Mouse (Mus musculus) liver, embryonic 14.5 days (tissue): Measurements from ENCODE around the gene Map4k5. TPM values are rescaled to one million over a fixed set of nuclear protein-coding genes. Genes with fewer than 3 reads are reported as not detected.
A peak's percentile ranks its signal among the peaks of the same experiment; 100 is the strongest.

ENCODE experiments used
- ATAC-seq: fragments of 200-750 bp; cut with Nextera tagmentation; 2 replicates; pipeline ENCODE4 v1.8.0; 2017; ENCODE audit warnings: moderate number of reproducible peaks, mild to moderate bottlenecking, moderate library complexity; ENCODE audit not compliant: insufficient read depth
- DNase-seq, 3 experiments: peaks; one replicate each; pipeline ENCODE4 v3.0.0-alpha.2; 2012 to 2013; ENCODE audit warnings: low read depth in 3 of 3, low spot score in 3 of 3
- H3K27ac ChIP-seq: fragments of 300-500 bp; sonication (generic); 2 replicates; pipeline ENCODE4 v1.5.1; 2014; ENCODE audit warnings: moderate library complexity, mild to moderate bottlenecking, control low read depth, inconsistent platforms
- H3K27me3 ChIP-seq: fragments of 300-500 bp; sonication (generic); 2 replicates; pipeline ENCODE4 v1.6.1; 2014; ENCODE audit warnings: mild to moderate bottlenecking, low read length, moderate library complexity; ENCODE audit not compliant: control insufficient read depth, insufficient read depth
- H3K36me3 ChIP-seq: fragments of 300-500 bp; sonication (generic); replicated peaks from 2 replicates; pipeline ENCODE4 v1.6.1; 2014; ENCODE audit warnings: low read depth; ENCODE audit not compliant: control insufficient read depth, insufficient read depth
- H3K4me1 ChIP-seq, 2 experiments: fragments of 200-500 bp in 1 of 2; fragments of 300-500 bp in 1 of 2; sonication (generic) in 1 of 2; replicated peaks; 2 replicates each; pipeline ENCODE4 v1.6.1; 2012 to 2014; ENCODE audit warnings: antibody characterized with exemption in 1 of 2, inconsistent platforms in 1 of 2, low read length in 1 of 2; ENCODE audit not compliant: control insufficient read depth in 2 of 2, insufficient read depth in 2 of 2
- H3K4me2 ChIP-seq: fragments of 300-500 bp; sonication (generic); 2 replicates; pipeline ENCODE4 v1.6.1; 2014; ENCODE audit warnings: low read depth, mild to moderate bottlenecking, control low read depth, moderate library complexity
- H3K4me3 ChIP-seq, 2 experiments: fragments of 200-500 bp in 1 of 2; fragments of 300-500 bp in 1 of 2; sonication (generic) in 1 of 2; 2 replicates each; pipeline ENCODE4 v1.5.1; 2012 to 2014; ENCODE audit warnings: low read depth in 2 of 2, low read length in 2 of 2, mild to moderate bottlenecking in 2 of 2, control low read depth in 1 of 2, inconsistent platforms in 1 of 2, moderate library complexity in 1 of 2; ENCODE audit not compliant: insufficient read depth in 1 of 2
- H3K9ac ChIP-seq: fragments of 300-500 bp; sonication (generic); replicated peaks from 2 replicates; pipeline ENCODE4 v1.6.1; 2014; ENCODE audit warnings: mild to moderate bottlenecking, control low read depth, moderate library complexity
- H3K9me3 ChIP-seq: fragments of 300-500 bp; sonication (generic); 2 replicates; pipeline ENCODE4 v1.6.1; 2016; ENCODE audit warnings: low read length, mixed read lengths; ENCODE audit not compliant: control insufficient read depth
- CTCF ChIP-seq: IDR thresholded peaks from 2 replicates; pipeline ENCODE4 v1.5.1; 2016; ENCODE audit warnings: antibody characterized with exemption, low read depth, control low read depth
- EP300 ChIP-seq: IDR thresholded peaks from 2 replicates; pipeline ENCODE4 v1.6.1; 2016; ENCODE audit warnings: antibody characterized with exemption, low read depth
- WGBS: fragments of 180-500 bp; shearing (Covaris S2); extraction: QIAGEN DNeasy Blood & Tissue Kit; methylation state at CpG from one replicate; pipeline ENCODE4 v1.1.7; 2014; ENCODE audit not compliant: insufficient replicate concordance; 5-methylcytosine and 5-hydroxymethylcytosine counted together
- polyA plus RNA-seq, 2 experiments: library from polyadenylated mRNA; depleted of rRNA in 1 of 2; stranded (reverse) in 1 of 2; unstranded in 1 of 2; fragments of >200 nt; fragmentation: Nextera tagmentation in 1 of 2; extraction: Ambion mirVana in 1 of 2; gene quantifications; 2 replicates each; pipeline versions ENCODE4 v1.2.1 to v1.2.3; 2012 to 2014

Gene Map4k5
- polyA plus RNA-seq, 2 experiments, result 13.6 to 26.9 TPM

DNA sequence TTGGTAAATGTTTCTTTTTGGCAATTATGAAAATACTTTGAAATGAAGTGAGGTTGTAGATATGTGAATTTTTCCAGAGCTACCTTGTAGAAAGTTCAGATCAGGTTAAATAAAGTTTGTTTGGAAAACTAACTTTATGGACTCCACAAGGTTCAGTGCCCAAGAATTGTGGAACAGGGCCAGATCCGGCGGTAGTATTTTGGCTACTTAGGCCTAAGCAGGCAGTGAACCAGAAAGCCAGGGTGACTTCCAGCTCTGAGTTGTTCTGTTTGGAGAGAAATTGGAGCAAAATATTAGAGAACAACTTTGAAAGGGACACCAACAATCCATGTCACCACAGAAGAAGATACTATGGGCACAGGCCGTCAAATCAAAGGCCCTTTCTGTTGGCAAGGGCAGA lies 96.7 kb downstream of the Map4k5 start:
- no peak overlapping the region for H3K4me3 ChIP-seq
- DNase-seq (no peak), ATAC-seq (no peak)
- H3K27ac ChIP-seq, result no peak overlapping the region
- no peak overlapping the region for H3K9ac ChIP-seq
- 92% methylated on average over 3 of the region's 3 CpGs for WGBS
- no peaks in the 10 kb centered on the region for H3K36me3 ChIP-seq
- peaks cover 13% of the 10 kb centered on the region for H3K27me3 ChIP-seq
- TF ChIP-seq CTCF (no peak), EP300 (no peak)
- H3K4me2 ChIP-seq, result no peak overlapping the region
- H3K4me1 ChIP-seq, result peaks cover 2 to 4% of the 10 kb centered on the region in 2 experiments
- no peaks in the 10 kb centered on the region for H3K9me3 ChIP-seq

DNA sequence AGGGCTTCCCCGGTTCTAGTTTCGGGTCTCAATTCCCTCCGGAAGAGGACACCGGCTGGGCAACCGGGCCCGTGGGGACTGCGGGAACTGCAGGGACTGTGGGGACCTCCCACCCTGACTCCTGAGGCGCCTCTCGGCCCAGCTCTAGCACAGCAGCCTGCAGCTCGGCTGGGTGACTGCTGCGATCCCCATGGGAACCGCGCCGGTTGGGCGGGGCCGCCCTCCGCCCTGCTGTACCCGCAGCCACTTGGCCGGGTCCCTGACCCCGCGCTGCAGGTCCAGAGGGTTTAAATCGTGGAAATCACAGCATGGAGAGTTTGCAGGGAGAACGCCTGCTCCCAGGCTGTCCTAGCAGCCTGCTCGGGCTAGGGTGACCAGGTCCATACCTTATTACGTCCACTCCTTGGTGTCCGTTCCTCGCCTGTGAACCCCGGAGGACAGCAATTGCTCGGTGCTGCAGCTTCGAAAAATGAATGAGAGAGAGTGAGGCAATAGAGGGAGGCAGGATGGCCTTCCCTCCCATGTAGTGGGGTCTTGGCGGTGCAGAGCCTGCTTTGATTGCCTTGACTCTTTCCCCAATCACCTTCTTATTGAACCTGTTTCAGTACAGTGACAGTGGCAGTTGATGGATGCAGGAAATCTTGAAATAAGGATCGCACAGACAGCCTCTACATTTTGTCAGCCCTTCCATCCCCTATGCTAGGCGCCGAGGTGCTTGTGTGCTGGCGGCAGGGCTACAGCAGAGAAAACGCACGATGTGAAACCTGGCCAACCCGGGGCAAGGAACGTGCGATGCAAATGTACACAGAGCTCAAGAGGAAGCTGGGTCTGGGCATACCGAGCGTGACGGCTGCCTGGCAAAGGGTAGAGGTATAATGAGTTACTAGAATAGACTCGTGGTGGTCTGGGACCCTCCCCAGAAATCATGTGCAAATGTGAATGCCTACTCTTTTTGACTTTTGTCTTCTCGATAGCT lies 102.2 kb downstream of the Map4k5 start, which contains the start of gene Cdkl1:
Gene Cdkl1, minus strand, starts transcription at position 738 of the 976 bp plus-strand sequence.
- Histone ChIP-seq H3K9ac (peak within 1 kb of the TSS; percentile 71), H3K27ac (peak within 1 kb of the TSS; percentile 43), H3K36me3 (no peaks in the 10 kb centered on the region), H3K4me3 (peak within 1 kb of the TSS; percentile 55 to 65), H3K27me3 (peaks cover 29% of the 10 kb centered on the region), H3K9me3 (no peaks in the 10 kb centered on the region), H3K4me1 (peaks cover 22 to 34% of the 10 kb centered on the region in 2 experiments), H3K4me2 (peak within 1 kb of the TSS; percentile 96)
- WGBS, result 1% methylated on average over 45 of the region's 45 CpGs
- ATAC-seq, result peak; percentile 98
- TF ChIP-seq CTCF (0 out of 2 replicates have a peak, but pooled peaks have one; percentile 2), EP300 (no peak)
- DNase-seq, result peak in 2 of 3 experiments; percentile 36 to 40

DNA sequence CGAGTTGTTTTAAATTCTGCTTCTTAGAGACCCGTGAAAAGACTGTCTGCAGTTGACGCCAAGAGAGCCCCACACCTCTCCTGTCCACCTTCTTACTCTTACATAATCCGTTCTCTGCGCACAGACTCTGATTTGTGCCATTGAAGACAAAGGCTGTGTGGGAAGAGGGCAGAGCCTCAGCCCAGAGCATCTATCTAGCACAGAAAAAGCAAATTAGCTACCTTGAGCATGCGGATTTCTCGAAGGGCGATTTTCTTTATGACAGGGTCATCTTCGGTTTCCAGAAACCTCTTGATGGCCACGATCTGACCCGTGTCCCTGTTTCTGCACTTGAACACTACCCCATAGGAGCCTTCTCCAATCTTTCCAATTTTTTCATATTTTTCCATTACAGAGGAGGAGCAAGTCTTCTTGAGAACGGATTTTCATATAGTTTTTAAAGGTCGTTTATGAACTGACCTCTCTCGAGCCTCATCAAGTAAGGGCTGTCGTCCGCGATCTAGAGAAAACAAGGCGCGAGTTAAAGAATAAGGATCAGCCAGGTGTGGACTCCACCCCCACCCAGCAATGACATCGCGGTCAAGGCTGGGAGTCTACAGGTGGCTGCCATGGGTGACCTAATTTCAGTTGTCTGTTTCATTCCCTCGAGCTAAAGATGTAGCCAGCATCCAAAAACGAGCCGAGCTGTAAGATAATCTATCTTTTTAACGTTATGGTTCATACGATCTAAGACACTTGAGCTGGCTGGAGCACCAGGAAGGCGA lies 103.1 kb downstream of the Map4k5 start:
- Histone ChIP-seq H3K9ac (peak overlapping the region; percentile 71), H3K4me3 (peak overlapping the region; percentile 55 to 65), H3K4me2 (peak overlapping the region; percentile 96), H3K4me1 (peaks cover 29 to 41% of the 10 kb centered on the region in 2 experiments), H3K27ac (peak overlapping the region; percentile 4; the same call in 1 of the 2 replicates), H3K9me3 (no peaks in the 10 kb centered on the region), H3K27me3 (peaks cover 29% of the 10 kb centered on the region), H3K36me3 (no peaks in the 10 kb centered on the region)
- DNase-seq (no peak), ATAC-seq (peak; percentile 57)
- 37% methylated on average over 27 of the region's 27 CpGs for WGBS
- TF ChIP-seq CTCF, result no peak
- TF ChIP-seq EP300, result no peak

- ATAC-seq (no peak), DNase-seq (no peak)
- Histone ChIP-seq H3K27ac (no peak overlapping the region), H3K9ac (no peak overlapping the region), H3K9me3 (no peaks in the 10 kb centered on the region), H3K36me3 (no peaks in the 10 kb centered on the region), H3K4me1 (peaks cover 39 to 54% of the 10 kb centered on the region in 2 experiments), H3K4me2 (no peak overlapping the region), H3K4me3 (no peak overlapping the region), H3K27me3 (peaks cover 29% of the 10 kb centered on the region)
- 64% methylated on average over 5 of the region's 5 CpGs for WGBS
- TF ChIP-seq CTCF (no peak), EP300 (no peak)
Observed at GRCm38 (mm10) chr12:69788380-69788779, 104.6 kb downstream of the Map4k5 start.
